Mouse (Mus musculus): ENCODE data around the gene Neil1. TPM values are rescaled to one million over a fixed set of nuclear protein-coding genes. Genes with fewer than 3 reads are reported as not detected.

Neil1 gene
- polyA plus RNA-seq, 1 experiment from 2014 or later, result 6.6 TPM

DNA sequence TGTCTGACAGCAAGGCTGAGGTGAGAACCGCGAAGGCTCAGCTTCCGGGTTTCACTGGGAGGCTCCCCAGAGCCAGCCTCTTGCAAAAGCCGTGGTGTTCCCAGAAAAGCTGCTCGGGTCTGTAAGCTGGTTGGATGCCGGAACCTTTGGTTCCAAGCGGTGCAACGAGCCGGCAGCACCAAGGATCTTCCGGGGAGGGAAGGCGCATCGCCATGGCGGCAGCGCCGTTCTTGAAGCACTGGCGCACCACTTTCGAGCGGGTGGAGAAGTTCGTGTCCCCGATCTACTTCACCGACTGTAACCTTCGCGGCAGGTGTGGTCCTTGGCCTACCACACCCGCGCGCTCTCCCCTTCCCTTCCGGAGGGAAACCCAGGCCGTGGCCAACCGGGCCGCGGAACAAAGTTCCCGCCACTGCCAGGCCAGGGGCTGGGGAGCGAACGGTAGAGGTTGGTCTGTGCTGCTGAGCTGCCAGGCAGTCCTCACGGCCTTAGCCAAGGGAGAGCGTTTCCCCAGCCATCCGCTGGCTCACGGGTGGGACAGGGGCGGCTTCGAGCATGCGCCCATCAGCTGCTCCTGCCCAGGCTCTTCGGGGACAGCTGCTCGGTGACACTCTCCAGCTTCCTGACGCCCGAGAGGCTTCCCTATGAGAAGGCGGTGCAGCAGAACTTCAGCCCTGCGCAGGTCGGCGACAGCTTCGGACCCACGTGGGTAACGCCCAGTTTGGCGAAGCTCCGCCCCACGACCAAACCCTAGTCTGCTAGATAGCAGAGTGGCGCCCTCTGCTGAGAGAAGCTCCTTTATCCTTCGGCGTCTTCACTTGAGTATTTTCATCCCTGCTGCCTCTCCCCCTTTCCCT lies 17.3 kb downstream of the Neil1 start, which contains the start of gene Man2c1:
Man2c1 (plus strand) TSS at position 114 of the 857 bp plus-strand sequence.
- no peaks in the 10 kb centered on the region for H3K9me3 ChIP-seq (ENCODE audit: control insufficient read depth, low read length)
- peak within 1 kb of the TSS; percentile 77 for H3K27ac ChIP-seq (ENCODE audit: low read depth, low read length)
- peaks cover 5% of the 10 kb centered on the region; the same call in 1 of the 2 replicates for H3K4me1 ChIP-seq (ENCODE audit: control insufficient read depth, insufficient read depth, low read length)
- H3K36me3 ChIP-seq (ENCODE audit: control insufficient read depth, insufficient read depth, low read length), result peaks cover 6% of the 10 kb centered on the region
- H3K27me3 ChIP-seq (ENCODE audit: control insufficient read depth, insufficient read depth, low read length), result no peaks in the 10 kb centered on the region
- DNase-seq (ENCODE audit: low spot score), result peak; percentile 93
- under 1% methylated on average over 56 of the region's 58 CpGs for WGBS
- peak within 1 kb of the TSS; percentile 78 for H3K4me2 ChIP-seq (ENCODE audit: low read depth)
- peak within 1 kb of the TSS; percentile 59 for H3K9ac ChIP-seq (ENCODE audit: low read length)
- H3K4me3 ChIP-seq (ENCODE audit: low read depth, low read length), result peak within 1 kb of the TSS; percentile 51
- peak; percentile 84 for ATAC-seq (ENCODE audit: insufficient read depth, low FRiP score, low TSS enrichment)

DNA sequence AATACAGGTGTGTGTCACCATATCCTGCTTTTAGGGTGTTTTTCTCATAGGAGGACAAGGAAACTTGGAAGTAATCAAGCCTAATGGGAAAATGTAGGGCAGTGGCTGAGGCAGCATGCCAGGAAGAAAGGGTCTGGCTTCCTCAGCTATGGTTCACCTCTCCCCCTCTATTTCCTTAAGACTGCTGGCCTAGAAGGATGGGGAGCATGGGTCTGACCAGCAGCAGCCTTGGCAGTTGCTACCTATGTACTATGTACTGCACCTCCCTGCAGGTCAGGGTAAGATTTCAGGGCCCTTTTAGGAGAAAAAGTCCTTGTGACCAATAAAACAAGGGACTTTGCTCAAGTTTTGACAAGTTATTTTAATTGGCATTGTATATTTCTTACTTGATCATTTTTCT lies 18.5 kb downstream of the Neil1 start:
- Histone ChIP-seq H3K27me3 (ENCODE audit: control insufficient read depth, insufficient read depth, low read length) (no peaks in the 10 kb centered on the region), H3K9me3 (ENCODE audit: control insufficient read depth, low read length) (no peaks in the 10 kb centered on the region), H3K4me3 (ENCODE audit: low read depth, low read length) (no peak overlapping the region), H3K36me3 (ENCODE audit: control insufficient read depth, insufficient read depth, low read length) (peaks cover 6% of the 10 kb centered on the region), H3K27ac (ENCODE audit: low read depth, low read length) (no peak overlapping the region), H3K4me1 (ENCODE audit: control insufficient read depth, insufficient read depth, low read length) (peaks cover 5% of the 10 kb centered on the region; the same call in 1 of the 2 replicates), H3K4me2 (ENCODE audit: low read depth) (peak overlapping the region; percentile 78), H3K9ac (ENCODE audit: low read length) (no peak overlapping the region)
- no peak for ATAC-seq (ENCODE audit: insufficient read depth, low FRiP score, low TSS enrichment)
- DNase-seq (ENCODE audit: low spot score), result no peak

DNA sequence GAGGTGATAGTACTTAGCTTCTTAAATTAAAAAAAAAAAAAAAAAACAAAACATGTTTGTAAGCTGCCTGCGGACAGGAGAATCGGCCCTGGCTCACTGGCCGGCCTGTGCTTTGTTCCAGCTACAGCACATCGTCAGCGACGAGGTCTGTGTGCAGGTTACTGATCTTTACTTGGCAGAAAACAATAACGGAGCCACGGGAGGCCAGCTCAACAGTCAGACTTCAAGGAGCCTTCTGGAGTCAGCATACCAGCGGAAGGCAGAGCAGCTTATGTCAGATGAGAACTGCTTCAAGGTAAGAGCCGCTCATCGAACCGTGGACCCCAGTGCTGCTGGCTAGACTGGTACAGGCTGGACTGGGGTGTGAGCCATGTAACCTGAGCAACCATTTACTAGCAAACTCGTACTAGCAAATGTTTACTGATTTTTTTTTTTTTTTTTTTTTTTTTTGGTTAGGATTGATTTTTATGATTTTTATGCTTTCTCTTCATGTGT lies 30.8 kb downstream of the Neil1 start:
- Histone ChIP-seq H3K4me2 (ENCODE audit: low read depth) (no peak overlapping the region), H3K9ac (ENCODE audit: low read length) (no peak overlapping the region), H3K27ac (ENCODE audit: low read depth, low read length) (no peak overlapping the region), H3K27me3 (ENCODE audit: control insufficient read depth, insufficient read depth, low read length) (no peaks in the 10 kb centered on the region), H3K36me3 (ENCODE audit: control insufficient read depth, insufficient read depth, low read length) (peaks cover 21% of the 10 kb centered on the region), H3K4me3 (ENCODE audit: low read depth, low read length) (no peak overlapping the region), H3K9me3 (ENCODE audit: control insufficient read depth, low read length) (no peaks in the 10 kb centered on the region), H3K4me1 (ENCODE audit: control insufficient read depth, insufficient read depth, low read length) (no peaks in the 10 kb centered on the region)
- 94% methylated on average over 13 of the region's 13 CpGs for WGBS
- DNase-seq (ENCODE audit: low spot score) (no peak), ATAC-seq (ENCODE audit: insufficient read depth, low FRiP score, low TSS enrichment) (no peak)

Other genes with a start within 250 kb of the Neil1 start
- gene Snx33, start 219.9 kb downstream of the Neil1 start, polyA plus RNA-seq (2014; fragmentation: Nextera tagmentation; extraction: Ambion mirVana), result 4.3 and 6.5 TPM in 2 replicates
- gene Imp3, start 210.8 kb downstream of the Neil1 start, polyA plus RNA-seq (2014; fragmentation: Nextera tagmentation; extraction: Ambion mirVana), result 60.2 and 67.4 TPM in 2 replicates
- 28.9 and 31.1 TPM in 2 replicates for gene Snupn, start 197.4 kb downstream of the Neil1 start, polyA plus RNA-seq (2014; fragmentation: Nextera tagmentation; extraction: Ambion mirVana)
- gene Ptpn9, start 153.4 kb downstream of the Neil1 start, polyA plus RNA-seq (2014; fragmentation: Nextera tagmentation; extraction: Ambion mirVana), result 35.5 and 36.5 TPM in 2 replicates
- gene Sin3a, start 76.3 kb downstream of the Neil1 start, polyA plus RNA-seq (2014; fragmentation: Nextera tagmentation; extraction: Ambion mirVana), result 55.3 and 57.1 TPM in 2 replicates
- 23.9 and 29.4 TPM in 2 replicates for gene Man2c1, start 17.6 kb downstream of the Neil1 start, polyA plus RNA-seq (2014; fragmentation: Nextera tagmentation; extraction: Ambion mirVana)
- 97.8 and 99.0 TPM in 2 replicates for gene Commd4, start 10.0 kb upstream of the Neil1 start, polyA plus RNA-seq (2014; fragmentation: Nextera tagmentation; extraction: Ambion mirVana)
- gene Trcg1, start 88.3 kb upstream of the Neil1 start, polyA plus RNA-seq (2014; fragmentation: Nextera tagmentation; extraction: Ambion mirVana), result not detected in 2 replicates
- gene 1700017B05Rik, start 114.3 kb upstream of the Neil1 start, polyA plus RNA-seq (2014; fragmentation: Nextera tagmentation; extraction: Ambion mirVana), result 11.3 and 11.6 TPM in 2 replicates